Mouse (Mus musculus): ENCODE data around the gene Cbx2. TPM values are rescaled to one million over a fixed set of nuclear protein-coding genes. Genes with fewer than 3 reads are reported as not detected.
A peak's percentile ranks its signal among the peaks of the same experiment; 100 is the strongest.

Gene Cbx2
- polyA plus RNA-seq (2014; fragmentation: Nextera tagmentation; extraction: Ambion mirVana) = 24.9 and 25.9 TPM in 2 replicates

DNA sequence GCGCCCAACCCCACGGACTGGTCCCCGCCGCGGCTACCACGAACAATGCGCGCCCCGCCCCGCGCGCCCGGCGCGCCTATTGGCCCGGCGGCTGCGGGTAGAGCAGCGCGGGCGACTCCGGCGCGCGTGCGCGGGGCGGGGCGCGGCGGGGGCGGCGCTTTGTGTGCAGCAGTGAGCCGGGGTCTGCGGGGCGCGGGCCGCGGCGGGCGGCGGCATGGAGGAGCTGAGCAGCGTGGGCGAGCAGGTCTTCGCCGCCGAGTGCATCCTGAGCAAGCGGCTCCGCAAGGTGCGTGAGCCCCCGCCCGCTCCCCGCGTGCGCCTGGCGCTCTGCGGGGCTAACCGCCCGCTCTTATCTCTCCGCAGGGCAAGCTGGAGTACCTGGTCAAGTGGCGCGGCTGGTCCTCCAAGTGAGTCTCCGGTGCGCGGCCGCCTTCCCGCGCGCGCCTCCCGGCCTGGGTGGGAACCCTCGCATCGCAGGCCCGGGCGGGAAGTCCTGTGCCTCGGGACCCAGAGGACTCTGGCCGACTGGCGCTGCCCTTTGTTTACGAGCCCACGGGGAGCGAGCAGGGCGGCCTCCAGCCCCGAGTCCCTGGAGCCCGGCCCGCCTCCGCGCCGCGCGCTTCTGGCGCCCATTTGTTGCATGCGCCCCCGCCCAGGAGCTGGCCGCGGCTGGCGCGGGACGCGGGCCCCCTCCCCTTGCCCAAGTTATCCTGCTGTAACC lies at the start of gene Cbx2:
Cbx2 (plus strand) TSS at position 68 of the 721 bp plus-strand sequence.
- ATAC-seq (ENCODE audit: insufficient number of reproducible peaks, insufficient read depth, low FRiP score, low read depth) = peak; percentile 90
- Histone ChIP-seq H3K9ac (replicated peaks; ENCODE audit: low read depth, low read length) (peak within 1 kb of the TSS; percentile 75), H3K9me3 (ENCODE audit: control insufficient read depth, low read depth, low read length) (no peaks in the 10 kb centered on the region), H3K36me3 (ENCODE audit: control insufficient read depth, insufficient read depth, low read length) (peaks cover 18% of the 10 kb centered on the region), H3K4me1 (ENCODE audit: control insufficient read depth, insufficient read depth, low read length) (peaks cover 35% of the 10 kb centered on the region), H3K27me3 (ENCODE audit: control insufficient read depth, insufficient read depth, low read length) (no peaks in the 10 kb centered on the region), H3K4me3 (ENCODE audit: low read depth, low read length) (peak within 1 kb of the TSS; percentile 92), H3K4me2 (replicated peaks; ENCODE audit: low read depth, low read length) (peak within 1 kb of the TSS; percentile 78), H3K27ac (ENCODE audit: low read length) (peak within 1 kb of the TSS; percentile 89)
- WGBS = under 1% methylated on average over 81 of the region's 99 CpGs

- Histone ChIP-seq H3K4me3 (ENCODE audit: low read depth, low read length) (no peak overlapping the region), H3K9me3 (ENCODE audit: control insufficient read depth, low read depth, low read length) (no peaks in the 10 kb centered on the region), H3K4me2 (replicated peaks; ENCODE audit: low read depth, low read length) (no peak overlapping the region), H3K9ac (replicated peaks; ENCODE audit: low read depth, low read length) (no peak overlapping the region), H3K27ac (ENCODE audit: low read length) (no peak overlapping the region), H3K4me1 (ENCODE audit: control insufficient read depth, insufficient read depth, low read length) (no peaks in the 10 kb centered on the region), H3K36me3 (ENCODE audit: control insufficient read depth, insufficient read depth, low read length) (no peaks in the 10 kb centered on the region), H3K27me3 (ENCODE audit: control insufficient read depth, insufficient read depth, low read length) (no peaks in the 10 kb centered on the region)
- no peak for ATAC-seq (ENCODE audit: insufficient number of reproducible peaks, insufficient read depth, low FRiP score, low read depth)
- WGBS = 74% methylated on average over 7 of the region's 7 CpGs
These were observed 48.4 kb upstream of the Cbx2 start for GRCm38 (mm10) chr11:118974340-118974739.

GRCm38 (mm10) chr11:118975427-118975826 lies 47.3 kb upstream of the Cbx2 start:
- no peak for ATAC-seq (ENCODE audit: insufficient number of reproducible peaks, insufficient read depth, low FRiP score, low read depth)
- no peaks in the 10 kb centered on the region for H3K9me3 ChIP-seq (ENCODE audit: control insufficient read depth, low read depth, low read length)
- no peak overlapping the region for H3K9ac ChIP-seq (replicated peaks; ENCODE audit: low read depth, low read length)
- H3K4me3 ChIP-seq (ENCODE audit: low read depth, low read length) = no peak overlapping the region
- H3K36me3 ChIP-seq (ENCODE audit: control insufficient read depth, insufficient read depth, low read length) = no peaks in the 10 kb centered on the region
- H3K4me1 ChIP-seq (ENCODE audit: control insufficient read depth, insufficient read depth, low read length) = no peaks in the 10 kb centered on the region
- H3K27me3 ChIP-seq (ENCODE audit: control insufficient read depth, insufficient read depth, low read length) = no peaks in the 10 kb centered on the region
- 1% methylated on average over 10 of the region's 10 CpGs for WGBS
- H3K27ac ChIP-seq (ENCODE audit: low read length) = no peak overlapping the region
- H3K4me2 ChIP-seq (replicated peaks; ENCODE audit: low read depth, low read length) = peak overlapping the region; percentile 15; the same call in 1 of the 2 replicates

DNA sequence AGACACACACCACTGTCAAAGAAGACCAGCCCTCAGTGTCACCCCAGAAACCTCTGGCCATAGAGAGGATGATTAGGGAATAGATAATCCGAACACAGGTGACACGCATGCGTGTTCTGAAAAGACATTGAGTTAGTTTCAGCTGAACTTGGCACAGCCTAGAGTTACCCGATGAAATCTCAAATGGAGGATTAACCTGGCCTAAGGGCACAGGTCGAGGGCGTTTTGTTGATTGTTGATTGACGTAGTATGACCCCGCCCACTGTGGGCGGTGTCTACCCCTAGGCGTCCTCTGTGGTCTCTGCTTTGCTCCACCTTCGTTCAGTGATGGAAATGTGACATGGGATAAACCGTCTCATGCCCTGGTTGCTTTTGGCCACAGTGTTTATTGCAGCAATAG lies 46.8 kb upstream of the Cbx2 start:
- H3K9me3 ChIP-seq (ENCODE audit: control insufficient read depth, low read depth, low read length) = no peaks in the 10 kb centered on the region
- no peaks in the 10 kb centered on the region for H3K4me1 ChIP-seq (ENCODE audit: control insufficient read depth, insufficient read depth, low read length)
- H3K4me2 ChIP-seq (replicated peaks; ENCODE audit: low read depth, low read length) = peak overlapping the region; percentile 15; the same call in 1 of the 2 replicates
- ATAC-seq (ENCODE audit: insufficient number of reproducible peaks, insufficient read depth, low FRiP score, low read depth) = no peak
- no peak overlapping the region for H3K27ac ChIP-seq (ENCODE audit: low read length)
- no peak overlapping the region for H3K4me3 ChIP-seq (ENCODE audit: low read depth, low read length)
- no peaks in the 10 kb centered on the region for H3K36me3 ChIP-seq (ENCODE audit: control insufficient read depth, insufficient read depth, low read length)
- 17% methylated on average over 12 of the region's 12 CpGs for WGBS
- H3K9ac ChIP-seq (replicated peaks; ENCODE audit: low read depth, low read length) = no peak overlapping the region
- H3K27me3 ChIP-seq (ENCODE audit: control insufficient read depth, insufficient read depth, low read length) = no peaks in the 10 kb centered on the region

DNA sequence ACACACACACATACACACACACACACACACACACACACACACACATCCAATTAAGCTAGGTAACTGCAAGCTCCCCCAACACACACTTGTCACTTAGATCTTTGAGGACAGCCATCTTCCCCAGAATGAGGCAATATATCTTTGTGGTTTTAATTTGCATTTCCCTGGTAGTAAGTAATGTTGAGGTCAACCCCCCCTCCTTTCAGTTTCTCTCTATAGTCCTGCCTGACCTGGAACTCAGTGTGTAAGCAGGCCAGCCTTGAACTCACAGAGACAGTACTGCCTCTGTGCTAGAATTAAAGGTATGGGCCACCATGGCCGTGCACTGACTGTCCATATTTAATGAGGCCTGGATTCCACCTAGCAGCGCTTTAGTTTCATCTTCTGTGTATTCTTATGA lies 42.4 kb upstream of the Cbx2 start:
- no peaks in the 10 kb centered on the region for H3K27me3 ChIP-seq (ENCODE audit: control insufficient read depth, insufficient read depth, low read length)
- no peaks in the 10 kb centered on the region for H3K4me1 ChIP-seq (ENCODE audit: control insufficient read depth, insufficient read depth, low read length)
- no peak overlapping the region for H3K9ac ChIP-seq (replicated peaks; ENCODE audit: low read depth, low read length)
- H3K4me3 ChIP-seq (ENCODE audit: low read depth, low read length) = no peak overlapping the region
- ATAC-seq (ENCODE audit: insufficient number of reproducible peaks, insufficient read depth, low FRiP score, low read depth) = no peak
- no peaks in the 10 kb centered on the region for H3K36me3 ChIP-seq (ENCODE audit: control insufficient read depth, insufficient read depth, low read length)
- 79% methylated on average over 2 of the region's 2 CpGs for WGBS
- no peak overlapping the region for H3K4me2 ChIP-seq (replicated peaks; ENCODE audit: low read depth, low read length)
- no peak overlapping the region for H3K27ac ChIP-seq (ENCODE audit: low read length)
- no peaks in the 10 kb centered on the region for H3K9me3 ChIP-seq (ENCODE audit: control insufficient read depth, low read depth, low read length)

DNA sequence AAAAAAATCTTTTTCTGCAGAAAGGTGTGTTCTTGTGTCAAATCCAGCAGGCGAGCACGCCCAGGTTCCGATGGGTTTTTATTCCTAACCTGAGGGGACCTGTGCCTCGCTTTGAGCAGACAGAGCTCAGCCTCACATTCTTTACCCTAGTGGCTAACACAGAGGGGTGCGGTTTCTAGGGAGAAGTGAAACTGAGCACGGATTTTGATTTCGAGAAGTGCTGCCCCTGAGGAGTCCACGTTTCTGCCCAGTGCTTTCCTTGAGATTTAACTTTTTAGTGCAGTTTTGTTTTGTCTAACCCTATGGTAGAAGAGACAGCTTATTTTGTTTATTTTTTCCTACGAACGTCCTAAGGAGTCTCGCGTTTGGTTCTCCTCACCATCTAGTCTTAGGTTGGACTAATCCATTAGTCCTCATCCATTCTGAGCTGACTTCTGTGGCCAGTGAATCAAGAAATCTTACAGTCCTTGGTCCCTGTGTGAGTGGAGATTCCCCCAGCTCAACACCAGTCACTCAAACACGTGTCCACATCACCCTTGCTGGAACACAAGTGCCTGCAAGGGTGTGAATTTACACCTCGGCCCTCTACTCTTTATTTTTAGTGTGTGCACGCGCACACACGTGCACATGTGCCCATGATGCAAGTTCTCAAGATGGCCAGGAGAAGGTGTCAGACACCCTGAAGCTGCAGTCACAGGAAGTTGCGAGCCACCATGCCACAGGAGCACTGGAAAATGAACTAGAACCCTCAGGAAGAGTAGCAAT lies 41.6 kb upstream of the Cbx2 start:
- Histone ChIP-seq H3K27me3 (ENCODE audit: control insufficient read depth, insufficient read depth, low read length) (no peaks in the 10 kb centered on the region), H3K9me3 (ENCODE audit: control insufficient read depth, low read depth, low read length) (no peaks in the 10 kb centered on the region), H3K4me3 (ENCODE audit: low read depth, low read length) (no peak overlapping the region), H3K9ac (replicated peaks; ENCODE audit: low read depth, low read length) (no peak overlapping the region), H3K36me3 (ENCODE audit: control insufficient read depth, insufficient read depth, low read length) (no peaks in the 10 kb centered on the region), H3K4me2 (replicated peaks; ENCODE audit: low read depth, low read length) (no peak overlapping the region), H3K27ac (ENCODE audit: low read length) (no peak overlapping the region), H3K4me1 (ENCODE audit: control insufficient read depth, insufficient read depth, low read length) (no peaks in the 10 kb centered on the region)
- 57% methylated on average over 18 of the region's 18 CpGs for WGBS
- no peak for ATAC-seq (ENCODE audit: insufficient number of reproducible peaks, insufficient read depth, low FRiP score, low read depth)

DNA sequence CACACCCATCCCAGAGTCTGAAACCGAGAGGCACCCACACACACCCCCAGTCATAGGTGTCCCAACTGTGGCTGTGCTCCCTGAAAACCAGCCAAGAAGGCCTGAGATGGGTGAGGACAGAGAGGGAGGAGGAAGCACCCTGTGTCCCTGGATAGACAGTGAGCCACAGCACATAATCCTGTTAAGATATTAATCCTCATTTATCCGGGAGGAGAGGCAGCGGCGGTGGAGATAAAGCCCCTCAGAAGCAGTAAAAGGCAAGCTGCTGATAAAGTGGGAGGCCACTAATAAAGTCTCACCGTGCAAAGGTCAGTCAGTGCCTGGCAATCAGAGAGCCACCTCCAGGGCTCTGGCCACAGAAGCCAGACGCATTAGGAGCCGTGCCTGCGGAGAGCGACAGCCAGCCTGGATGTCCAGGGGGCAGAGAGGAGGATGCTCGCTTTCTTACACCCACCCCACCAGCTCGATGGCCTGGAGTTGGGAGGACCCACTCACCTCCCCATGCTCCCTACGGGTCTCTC lies 40.1 kb upstream of the Cbx2 start:
- H3K9ac ChIP-seq (replicated peaks; ENCODE audit: low read depth, low read length) = no peak overlapping the region
- H3K4me3 ChIP-seq (ENCODE audit: low read depth, low read length) = no peak overlapping the region
- no peaks in the 10 kb centered on the region for H3K4me1 ChIP-seq (ENCODE audit: control insufficient read depth, insufficient read depth, low read length)
- no peaks in the 10 kb centered on the region for H3K27me3 ChIP-seq (ENCODE audit: control insufficient read depth, insufficient read depth, low read length)
- no peak for ATAC-seq (ENCODE audit: insufficient number of reproducible peaks, insufficient read depth, low FRiP score, low read depth)
- no peaks in the 10 kb centered on the region for H3K9me3 ChIP-seq (ENCODE audit: control insufficient read depth, low read depth, low read length)
- no peak overlapping the region for H3K27ac ChIP-seq (ENCODE audit: low read length)
- no peaks in the 10 kb centered on the region for H3K36me3 ChIP-seq (ENCODE audit: control insufficient read depth, insufficient read depth, low read length)
- no peak overlapping the region for H3K4me2 ChIP-seq (replicated peaks; ENCODE audit: low read depth, low read length)
- 48% methylated on average over 12 of the region's 12 CpGs for WGBS

DNA sequence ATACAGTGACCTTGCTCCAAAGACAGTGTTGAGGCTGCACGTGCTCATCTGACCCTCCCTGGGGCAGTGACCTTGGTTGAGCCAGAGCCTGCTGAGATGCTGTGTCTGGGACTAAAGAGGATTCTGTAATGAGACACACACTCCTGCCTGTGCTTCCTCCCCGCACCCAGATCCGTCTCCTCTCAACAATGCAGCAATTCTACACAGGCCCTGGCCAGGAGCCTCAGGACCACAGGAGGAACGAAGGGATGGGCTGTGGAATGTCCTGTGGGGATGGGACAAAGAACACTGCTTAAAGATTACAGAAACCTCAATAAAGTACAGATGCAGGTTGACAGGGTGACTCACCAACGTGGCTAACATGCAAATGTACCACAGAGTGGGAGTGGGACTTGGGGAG lies 37.2 kb upstream of the Cbx2 start:
- no peak overlapping the region for H3K27ac ChIP-seq (ENCODE audit: low read length)

More for the DNA sequence above, 37.2 kb upstream of the Cbx2 start:
- H3K4me3 ChIP-seq (ENCODE audit: low read depth, low read length) = no peak overlapping the region
- H3K36me3 ChIP-seq (ENCODE audit: control insufficient read depth, insufficient read depth, low read length) = no peaks in the 10 kb centered on the region
- H3K27me3 ChIP-seq (ENCODE audit: control insufficient read depth, insufficient read depth, low read length) = no peaks in the 10 kb centered on the region
- H3K9ac ChIP-seq (replicated peaks; ENCODE audit: low read depth, low read length) = no peak overlapping the region
- H3K4me1 ChIP-seq (ENCODE audit: control insufficient read depth, insufficient read depth, low read length) = no peaks in the 10 kb centered on the region
- no peaks in the 10 kb centered on the region for H3K9me3 ChIP-seq (ENCODE audit: control insufficient read depth, low read depth, low read length)
- no peak for ATAC-seq (ENCODE audit: insufficient number of reproducible peaks, insufficient read depth, low FRiP score, low read depth)
- no peak overlapping the region for H3K4me2 ChIP-seq (replicated peaks; ENCODE audit: low read depth, low read length)
- WGBS = 61% methylated on average over 5 of the region's 5 CpGs

All from stomach, embryonic 14.5 days (tissue).